Mouse (Mus musculus) heart, postnatal 0 days (tissue): ENCODE data around the gene Gpr68. TPM values are rescaled to one million over a fixed set of nuclear protein-coding genes. Genes with fewer than 3 reads are reported as not detected.

Experiments
- ATAC-seq: fragments of 200-750 bp; cut with Nextera tagmentation; 2 replicates; pipeline ENCODE4 v1.8.0; 2017; ENCODE audit warnings: low read depth, moderate number of reproducible peaks, moderate library complexity; ENCODE audit not compliant: insufficient read depth
- DNase-seq: peaks from one replicate; pipeline ENCODE4 v3.0.0-alpha.2; 2016; ENCODE audit warnings: low spot score
- H3K27ac ChIP-seq: fragments of 300-500 bp; sonication (generic); 2 replicates; pipeline ENCODE4 v1.5.1; 2014; ENCODE audit warnings: low read depth, mild to moderate bottlenecking
- H3K27me3 ChIP-seq: fragments of 300-500 bp; sonication (generic); 2 replicates; pipeline ENCODE4 v1.6.1; 2014; ENCODE audit warnings: low read length, mixed read lengths; ENCODE audit not compliant: control insufficient read depth, insufficient read depth
- H3K36me3 ChIP-seq: fragments of 300-500 bp; sonication (generic); replicated peaks from 2 replicates; pipeline ENCODE4 v1.6.1; 2014; ENCODE audit warnings: low read length, mixed read lengths; ENCODE audit not compliant: control insufficient read depth, insufficient read depth
- H3K4me1 ChIP-seq: fragments of 300-500 bp; sonication (generic); 2 replicates; pipeline ENCODE4 v1.6.1; 2014; ENCODE audit warnings: antibody characterized with exemption; ENCODE audit not compliant: control insufficient read depth, insufficient read depth
- H3K4me2 ChIP-seq: fragments of 300-500 bp; sonication (generic); 2 replicates; pipeline ENCODE4 v1.6.1; 2014; ENCODE audit warnings: low read depth, mild to moderate bottlenecking, low read length, moderate library complexity
- H3K4me3 ChIP-seq: fragments of 300-500 bp; sonication (generic); 2 replicates; pipeline ENCODE4 v1.5.1; 2014; ENCODE audit warnings: low read depth, low read length
- H3K9ac ChIP-seq: fragments of 300-500 bp; sonication (generic); replicated peaks from 2 replicates; pipeline ENCODE4 v1.6.1; 2014; ENCODE audit warnings: low read depth, low read length, mixed read lengths
- H3K9me3 ChIP-seq: fragments of 300-500 bp; sonication (generic); replicated peaks from 2 replicates; pipeline ENCODE4 v1.6.1; 2016; ENCODE audit warnings: low read length; ENCODE audit not compliant: control insufficient read depth
- CTCF ChIP-seq: IDR thresholded peaks from 2 replicates; pipeline ENCODE4 v1.5.1; 2016; ENCODE audit warnings: antibody characterized with exemption, control low read depth, low read depth
- EP300 ChIP-seq: IDR thresholded peaks from 2 replicates; pipeline ENCODE4 v1.6.1; 2016; ENCODE audit warnings: antibody characterized with exemption, low read depth
- WGBS: fragments of 180-500 bp; shearing (Covaris S2); extraction: QIAGEN DNeasy Blood & Tissue Kit; methylation state at CpG from one replicate; pipeline ENCODE4 v1.1.7; 2014; 5-methylcytosine and 5-hydroxymethylcytosine counted together
- polyA plus RNA-seq: library from polyadenylated mRNA; unstranded; fragments of >200 nt; fragmentation: Nextera tagmentation; extraction: Ambion mirVana; gene quantifications from 2 replicates; pipeline ENCODE4 v1.2.1, GENCODE M21; 2015
- total RNA-seq: library from RNA; depleted of rRNA; stranded (reverse); fragments of >200 nt; gene quantifications from 2 replicates; pipeline ENCODE4 v1.2.3, GENCODE M21; 2014; ENCODE audit warnings: low replicate concordance

The Gpr68 gene
- total and polyA plus RNA-seq, 2 experiments from 2014 or later, result 2.0 to 2.5 TPM

DNA sequence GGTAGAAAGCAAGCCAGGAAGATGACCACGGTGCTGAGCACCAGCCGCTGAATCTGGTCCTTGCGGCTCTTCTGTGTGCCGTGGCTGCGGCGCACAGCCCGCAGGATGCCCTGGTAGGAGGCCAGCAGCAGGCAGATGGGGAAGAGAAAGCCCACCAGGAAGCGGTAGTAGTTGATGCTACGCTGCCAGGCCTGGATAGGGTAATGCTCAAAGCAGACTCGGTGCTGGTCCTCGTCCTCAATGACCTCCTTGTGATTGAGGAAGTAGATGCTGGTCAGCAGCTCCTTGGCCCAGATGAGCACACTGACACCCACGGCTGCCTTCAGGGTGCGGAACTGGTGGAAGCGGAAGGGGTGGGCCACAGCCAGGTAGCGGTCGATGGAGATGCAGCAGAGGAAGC is 29.4 kb downstream of the Gpr68 start:
- H3K4me2 ChIP-seq, result no peak overlapping the region
- H3K9ac ChIP-seq, result no peak overlapping the region
- DNase-seq (no peak), ATAC-seq (no peak)
- H3K27ac ChIP-seq, result no peak overlapping the region
- WGBS, result 92% methylated on average over 16 of the region's 16 CpGs
- no peaks in the 10 kb centered on the region for H3K9me3 ChIP-seq
- H3K27me3 ChIP-seq, result no peaks in the 10 kb centered on the region
- no peak overlapping the region for H3K4me3 ChIP-seq
- no peaks in the 10 kb centered on the region for H3K4me1 ChIP-seq
- H3K36me3 ChIP-seq, result 0 out of 2 replicates have a peak, but pooled peaks cover 6% of the 10 kb centered on the region
- no peak for TF ChIP-seq CTCF

DNA sequence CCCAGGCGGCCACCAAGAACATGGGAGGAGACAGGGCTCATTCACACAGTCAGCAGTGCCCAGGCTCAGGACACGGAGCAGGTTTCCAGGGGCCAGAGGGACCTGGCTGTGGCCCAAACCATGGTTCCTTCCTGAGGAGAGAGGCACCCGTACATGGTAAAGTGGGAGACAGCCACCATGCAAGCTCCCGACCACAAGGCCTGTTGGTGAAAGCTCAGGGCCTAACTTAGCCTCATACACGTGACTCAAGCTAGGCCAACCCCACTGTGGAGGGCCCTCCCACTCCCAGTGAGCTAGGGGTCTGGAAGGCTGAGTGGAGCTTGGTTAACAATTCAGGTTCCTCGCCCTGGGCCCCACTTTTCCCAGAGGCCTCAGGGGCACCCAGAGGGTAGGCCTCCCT is 30.1 kb downstream of the Gpr68 start:
- H3K9ac ChIP-seq, result no peak overlapping the region
- H3K4me2 ChIP-seq, result no peak overlapping the region
- H3K27me3 ChIP-seq, result no peaks in the 10 kb centered on the region
- no peak overlapping the region for H3K27ac ChIP-seq
- H3K4me3 ChIP-seq, result no peak overlapping the region
- no peak for DNase-seq
- no peaks in the 10 kb centered on the region for H3K9me3 ChIP-seq
- H3K36me3 ChIP-seq, result 0 out of 2 replicates have a peak, but pooled peaks cover 6% of the 10 kb centered on the region
- no peak for TF ChIP-seq EP300
- no peak for TF ChIP-seq CTCF
- no peaks in the 10 kb centered on the region for H3K4me1 ChIP-seq
- 71% methylated on average over 6 of the region's 6 CpGs for WGBS
- ATAC-seq, result no peak

DNA sequence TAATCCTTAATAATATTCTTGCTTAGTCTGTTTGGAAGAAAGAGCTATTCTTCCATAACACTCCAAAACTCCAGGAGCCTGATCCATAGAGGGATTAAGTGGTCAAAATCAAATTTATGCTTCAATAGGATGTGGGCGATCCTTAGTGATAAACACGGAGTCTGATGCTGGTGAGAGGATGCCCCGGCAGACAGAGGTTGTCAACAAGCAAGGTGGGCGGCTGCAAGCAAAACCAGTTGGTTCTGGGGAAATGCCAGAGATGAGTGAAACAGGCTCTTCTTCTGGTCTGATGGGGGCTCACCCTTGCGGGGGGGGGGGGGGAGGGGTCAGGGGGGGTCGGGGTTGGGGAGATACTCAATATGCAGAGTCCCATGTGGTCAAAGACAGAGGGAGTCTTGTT is 32.0 kb downstream of the Gpr68 start:
- H3K4me1 ChIP-seq, result no peaks in the 10 kb centered on the region
- ATAC-seq (no peak), DNase-seq (no peak)
- H3K4me2 ChIP-seq, result no peak overlapping the region
- H3K27me3 ChIP-seq, result no peaks in the 10 kb centered on the region
- H3K9ac ChIP-seq, result no peak overlapping the region
- H3K9me3 ChIP-seq, result no peaks in the 10 kb centered on the region
- no peak overlapping the region for H3K27ac ChIP-seq
- no peak overlapping the region for H3K4me3 ChIP-seq
- WGBS, result 86% methylated on average over 5 of the region's 6 CpGs
- no peak for TF ChIP-seq EP300
- no peak for TF ChIP-seq CTCF
- 0 out of 2 replicates have a peak, but pooled peaks cover 6% of the 10 kb centered on the region for H3K36me3 ChIP-seq

DNA sequence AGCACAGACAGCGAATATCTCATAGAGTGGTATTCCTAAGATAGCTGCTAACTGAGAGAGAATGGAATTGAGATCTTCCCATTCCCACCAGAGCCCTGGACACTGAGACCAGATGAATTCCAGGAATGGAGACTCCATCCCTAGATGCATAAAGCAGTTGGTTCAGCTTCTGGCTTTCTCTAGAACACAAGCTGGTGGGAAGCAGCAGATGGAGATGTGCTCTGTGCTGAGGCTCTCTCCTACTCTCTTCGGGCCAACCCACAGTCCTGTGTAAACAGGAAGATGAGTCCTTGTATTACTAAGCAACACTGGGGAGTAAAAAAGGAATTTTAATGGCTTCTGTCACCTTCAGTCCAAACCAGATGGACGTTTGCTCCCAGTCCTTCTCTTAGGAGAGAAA is 32.4 kb downstream of the Gpr68 start:
- Histone ChIP-seq H3K36me3 (0 out of 2 replicates have a peak, but pooled peaks cover 6% of the 10 kb centered on the region), H3K4me3 (no peak overlapping the region), H3K9me3 (no peaks in the 10 kb centered on the region), H3K27me3 (no peaks in the 10 kb centered on the region), H3K9ac (no peak overlapping the region), H3K27ac (no peak overlapping the region), H3K4me1 (no peaks in the 10 kb centered on the region), H3K4me2 (no peak overlapping the region)
- no peak for ATAC-seq
- WGBS, result 63% methylated on average over 3 of the region's 3 CpGs
- TF ChIP-seq CTCF (no peak), EP300 (no peak)
- DNase-seq, result no peak

DNA sequence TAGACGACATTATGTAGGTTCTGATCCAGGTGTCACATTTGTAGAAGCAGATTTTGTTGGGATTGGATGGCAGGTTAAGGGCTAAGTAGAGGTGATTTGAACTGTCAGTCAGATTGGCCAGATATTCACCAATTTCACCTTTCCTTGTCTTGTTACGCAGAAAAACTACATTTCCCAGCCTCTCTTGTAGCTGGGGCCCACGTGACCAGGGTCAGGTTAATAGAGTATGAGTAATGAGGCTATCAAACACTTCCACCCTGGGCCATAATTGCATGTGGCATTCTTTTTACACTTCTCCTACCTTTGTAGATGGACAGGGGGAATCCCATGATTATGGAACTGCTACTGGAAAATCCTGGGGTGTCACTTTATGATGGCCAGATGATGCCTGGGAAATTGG is 34.4 kb downstream of the Gpr68 start:
- Histone ChIP-seq H3K4me3 (no peak overlapping the region), H3K9me3 (no peaks in the 10 kb centered on the region), H3K27me3 (no peaks in the 10 kb centered on the region), H3K4me1 (no peaks in the 10 kb centered on the region), H3K4me2 (no peak overlapping the region), H3K36me3 (0 out of 2 replicates have a peak, but pooled peaks cover 6% of the 10 kb centered on the region), H3K9ac (no peak overlapping the region), H3K27ac (no peak overlapping the region)
- TF ChIP-seq EP300 (no peak), CTCF (no peak)
- WGBS, result 71% methylated on average over 3 of the region's 3 CpGs
- no peak for ATAC-seq
- DNase-seq, result no peak

DNA sequence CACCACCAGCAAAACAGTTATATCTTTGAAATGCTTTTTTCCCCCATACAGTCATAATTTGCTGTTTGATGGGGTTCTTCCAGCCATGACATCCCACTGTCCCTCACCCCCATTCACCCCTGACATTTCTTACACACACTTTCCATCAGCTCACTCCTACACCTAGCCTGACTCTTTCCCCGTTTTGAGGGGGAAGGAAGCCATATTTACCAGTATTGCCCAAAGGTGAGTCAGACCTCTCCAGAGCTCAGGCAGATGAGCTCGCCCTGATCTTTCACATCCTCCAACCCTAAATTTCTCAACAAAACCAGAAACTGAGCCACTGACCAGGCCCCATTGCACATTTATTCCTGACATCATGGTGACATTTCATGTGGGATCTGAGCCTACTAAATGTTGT is 36.2 kb downstream of the Gpr68 start:
- H3K36me3 ChIP-seq, result no peaks in the 10 kb centered on the region
- no peaks in the 10 kb centered on the region for H3K9me3 ChIP-seq
- H3K4me3 ChIP-seq, result no peak overlapping the region
- no peaks in the 10 kb centered on the region for H3K27me3 ChIP-seq
- no peak for DNase-seq
- H3K4me1 ChIP-seq, result no peaks in the 10 kb centered on the region
- WGBS, result 90% methylated on average over 2 of the region's 2 CpGs
- no peak for ATAC-seq
- TF ChIP-seq EP300 (no peak), CTCF (no peak)
- H3K4me2 ChIP-seq, result no peak overlapping the region
- no peak overlapping the region for H3K27ac ChIP-seq
- no peak overlapping the region for H3K9ac ChIP-seq
